Mouse (Mus musculus): ENCODE measurements around the gene Abcb9. TPM values are rescaled to one million over a fixed set of nuclear protein-coding genes. Genes with fewer than 3 reads are reported as not detected.
A peak's percentile ranks its signal among the peaks of the same experiment; 100 is the strongest.

Gene Abcb9
- polyA plus RNA-seq, 1 experiment from 2014 or later: 10.9 TPM

GRCm38 (mm10) chr5:124100128-124101044, 4.8 kb upstream of the Abcb9 start:
- peaks cover 8% of the 10 kb centered on the region; the same call in 1 of the 2 replicates for H3K4me1 ChIP-seq (ENCODE audit: control insufficient read depth, insufficient read depth, low read length)
- DNase-seq: no peak
- H3K9ac ChIP-seq (replicated peaks; ENCODE audit: low read length): no peak overlapping the region
- no peak overlapping the region for H3K4me2 ChIP-seq (ENCODE audit: low read length)
- no peak overlapping the region for H3K4me3 ChIP-seq (replicated peaks; ENCODE audit: low read depth, low read length)
- peaks cover 3% of the 10 kb centered on the region; the same call in 1 of the 2 replicates for H3K27me3 ChIP-seq (ENCODE audit: control insufficient read depth, insufficient read depth, low read length)
- WGBS: 90% methylated on average over 11 of the region's 11 CpGs
- no peaks in the 10 kb centered on the region for H3K36me3 ChIP-seq (ENCODE audit: control insufficient read depth, insufficient read depth, low read length)
- ATAC-seq (ENCODE audit: low FRiP score, low TSS enrichment): no peak
- H3K9me3 ChIP-seq (ENCODE audit: control insufficient read depth, low read length): no peaks in the 10 kb centered on the region
- no peak overlapping the region for H3K27ac ChIP-seq (replicated peaks; ENCODE audit: low read depth, low read length)

DNA sequence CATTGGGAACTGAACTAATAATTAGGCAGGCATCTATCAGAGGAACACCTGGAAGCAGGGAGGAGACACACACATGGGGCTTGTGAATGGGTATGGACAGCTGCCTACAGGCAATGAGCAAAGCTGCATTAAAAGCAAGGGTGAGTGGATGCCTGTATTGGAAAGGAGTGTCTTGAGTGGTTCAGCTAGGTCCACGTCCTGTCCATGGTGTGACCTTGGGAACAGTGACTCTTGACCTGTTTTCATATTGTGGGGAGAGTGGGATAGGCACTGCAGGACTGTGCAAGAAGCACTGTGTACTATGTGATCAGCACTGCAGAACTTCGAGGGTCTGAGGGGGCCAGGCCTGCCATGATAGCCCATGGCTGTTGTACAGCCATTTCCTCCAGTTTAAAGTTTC, 3.3 kb upstream of the Abcb9 start:
- ATAC-seq (ENCODE audit: low FRiP score, low TSS enrichment) (no peak), DNase-seq (no peak)
- Histone ChIP-seq H3K4me2 (ENCODE audit: low read length) (no peak overlapping the region), H3K36me3 (ENCODE audit: control insufficient read depth, insufficient read depth, low read length) (no peaks in the 10 kb centered on the region), H3K9ac (replicated peaks; ENCODE audit: low read length) (no peak overlapping the region), H3K27me3 (ENCODE audit: control insufficient read depth, insufficient read depth, low read length) (peaks cover 8% of the 10 kb centered on the region), H3K4me3 (replicated peaks; ENCODE audit: low read depth, low read length) (no peak overlapping the region), H3K9me3 (ENCODE audit: control insufficient read depth, low read length) (no peaks in the 10 kb centered on the region), H3K27ac (replicated peaks; ENCODE audit: low read depth, low read length) (no peak overlapping the region), H3K4me1 (ENCODE audit: control insufficient read depth, insufficient read depth, low read length) (peaks cover 10% of the 10 kb centered on the region; the same call in 1 of the 2 replicates)
- WGBS: 96% methylated on average over 2 of the region's 2 CpGs

DNA sequence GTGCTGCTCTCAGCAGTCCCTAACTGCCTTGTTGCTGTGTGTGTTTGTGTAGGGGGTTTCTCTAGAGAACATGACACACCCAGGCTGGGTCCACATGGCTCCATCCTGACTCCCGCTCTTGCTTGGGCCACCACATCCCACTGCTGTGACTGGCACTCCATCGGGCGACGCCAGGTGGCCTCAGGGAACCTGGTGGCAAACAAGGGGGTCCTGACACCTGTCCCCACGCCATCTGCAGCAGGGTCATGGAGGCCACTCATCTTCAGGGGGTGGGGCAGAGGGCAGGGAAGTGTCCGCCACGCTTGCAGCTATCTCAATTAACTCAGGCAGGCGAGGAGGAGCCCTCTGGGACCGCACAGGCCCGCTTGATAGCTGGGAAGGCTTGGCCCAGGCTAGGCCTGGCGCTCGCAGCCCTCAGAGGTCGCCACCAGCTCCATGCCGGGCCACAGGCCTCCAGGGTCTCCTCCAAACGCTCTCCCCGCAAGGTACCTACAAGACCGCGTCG, 469 bp downstream of the Abcb9 start:
- H3K27me3 ChIP-seq (ENCODE audit: control insufficient read depth, insufficient read depth, low read length): peaks cover 8% of the 10 kb centered on the region
- no peaks in the 10 kb centered on the region for H3K36me3 ChIP-seq (ENCODE audit: control insufficient read depth, insufficient read depth, low read length)
- no peaks in the 10 kb centered on the region for H3K9me3 ChIP-seq (ENCODE audit: control insufficient read depth, low read length)
- peak overlapping the region; percentile 57 for H3K4me2 ChIP-seq (ENCODE audit: low read length)
- peak; percentile 58; the same call in 1 of the 2 replicates for ATAC-seq (ENCODE audit: low FRiP score, low TSS enrichment)
- H3K4me3 ChIP-seq (replicated peaks; ENCODE audit: low read depth, low read length): peak overlapping the region; percentile 42
- 8% methylated on average over 19 of the region's 19 CpGs for WGBS
- H3K4me1 ChIP-seq (ENCODE audit: control insufficient read depth, insufficient read depth, low read length): peaks cover 10% of the 10 kb centered on the region; the same call in 1 of the 2 replicates
- peak overlapping the region; percentile 52 for H3K9ac ChIP-seq (replicated peaks; ENCODE audit: low read length)
- DNase-seq: no peak
- H3K27ac ChIP-seq (replicated peaks; ENCODE audit: low read depth, low read length): no peak overlapping the region

GRCm38 (mm10) chr5:124093852-124094604, 1.6 kb downstream of the Abcb9 start:
- Histone ChIP-seq H3K4me2 (ENCODE audit: low read length) (no peak overlapping the region), H3K36me3 (ENCODE audit: control insufficient read depth, insufficient read depth, low read length) (no peaks in the 10 kb centered on the region), H3K9me3 (ENCODE audit: control insufficient read depth, low read length) (no peaks in the 10 kb centered on the region), H3K27me3 (ENCODE audit: control insufficient read depth, insufficient read depth, low read length) (peaks cover 8% of the 10 kb centered on the region), H3K4me1 (ENCODE audit: control insufficient read depth, insufficient read depth, low read length) (peaks cover 10% of the 10 kb centered on the region; the same call in 1 of the 2 replicates), H3K27ac (replicated peaks; ENCODE audit: low read depth, low read length) (no peak overlapping the region), H3K9ac (replicated peaks; ENCODE audit: low read length) (no peak overlapping the region), H3K4me3 (replicated peaks; ENCODE audit: low read depth, low read length) (no peak overlapping the region)
- ATAC-seq (ENCODE audit: low FRiP score, low TSS enrichment) (no peak), DNase-seq (no peak)
- 87% methylated on average over 12 of the region's 12 CpGs for WGBS

DNA sequence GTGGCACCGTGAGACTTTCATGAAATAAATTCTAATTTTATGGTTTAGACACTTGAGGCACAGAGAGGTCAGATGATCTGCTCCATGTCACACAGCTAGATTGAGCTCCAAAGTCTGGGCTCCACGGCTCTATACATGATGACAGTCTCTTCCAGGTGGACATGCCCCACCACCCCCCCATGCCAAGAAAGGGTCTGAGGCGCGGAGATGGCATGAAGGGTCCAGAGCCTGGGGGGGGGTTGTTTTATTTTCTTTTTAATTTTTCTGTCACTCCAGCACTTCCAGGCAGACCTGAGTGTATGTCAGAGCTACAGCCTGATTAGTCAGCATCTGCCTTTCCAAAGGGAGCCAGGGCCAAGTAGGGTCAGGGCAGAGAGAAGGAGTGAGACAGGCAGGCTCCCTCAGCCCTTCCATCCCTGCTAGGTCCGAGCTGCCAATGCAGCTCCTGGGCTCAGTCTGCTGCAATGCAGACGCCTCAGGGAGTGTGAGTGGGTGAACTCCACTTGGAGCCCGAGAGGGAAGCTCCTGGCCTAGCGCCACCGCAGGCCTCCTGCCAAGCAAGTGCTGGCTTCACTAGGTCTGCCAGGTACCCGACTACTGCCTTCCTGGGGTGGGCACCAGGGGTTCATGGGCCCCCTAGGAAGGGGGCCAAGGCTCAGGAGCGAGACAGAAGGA, 2.3 kb downstream of the Abcb9 start:
- Histone ChIP-seq H3K9me3 (ENCODE audit: control insufficient read depth, low read length) (no peaks in the 10 kb centered on the region), H3K4me2 (ENCODE audit: low read length) (no peak overlapping the region)

DNA sequence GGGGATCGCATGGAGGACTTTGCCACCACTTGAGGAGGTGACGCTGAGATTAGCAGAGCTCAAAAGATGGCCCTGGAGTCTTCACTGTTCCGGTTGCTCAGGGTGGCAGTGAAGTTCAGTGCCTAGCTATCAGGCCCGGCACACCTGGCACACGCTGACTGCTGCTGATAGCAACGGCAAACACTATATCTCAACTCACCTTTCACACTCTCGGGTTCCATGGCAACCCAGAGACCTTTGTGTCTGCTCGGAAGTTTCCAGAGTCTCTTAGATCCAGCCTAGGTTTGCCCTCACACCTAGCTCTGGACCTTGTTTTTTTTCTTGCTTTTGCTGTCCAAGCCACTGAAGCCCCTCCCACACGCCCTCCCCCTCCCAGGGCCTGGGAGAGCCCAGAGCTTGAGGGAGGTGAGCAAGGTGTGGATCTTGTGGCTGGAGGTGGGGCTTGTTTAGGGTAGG, 3.6 kb downstream of the Abcb9 start:
- Histone ChIP-seq H3K4me3 (replicated peaks; ENCODE audit: low read depth, low read length) (no peak overlapping the region), H3K4me2 (ENCODE audit: low read length) (no peak overlapping the region), H3K9ac (replicated peaks; ENCODE audit: low read length) (no peak overlapping the region), H3K4me1 (ENCODE audit: control insufficient read depth, insufficient read depth, low read length) (peaks cover 10% of the 10 kb centered on the region; the same call in 1 of the 2 replicates), H3K27ac (replicated peaks; ENCODE audit: low read depth, low read length) (no peak overlapping the region), H3K27me3 (ENCODE audit: control insufficient read depth, insufficient read depth, low read length) (peaks cover 8% of the 10 kb centered on the region), H3K36me3 (ENCODE audit: control insufficient read depth, insufficient read depth, low read length) (no peaks in the 10 kb centered on the region), H3K9me3 (ENCODE audit: control insufficient read depth, low read length) (no peaks in the 10 kb centered on the region)
- ATAC-seq (ENCODE audit: low FRiP score, low TSS enrichment) (no peak), DNase-seq (no peak)
- WGBS: 73% methylated on average over 9 of the region's 9 CpGs

More for the DNA sequence above, 2.3 kb downstream of the Abcb9 start:
- Histone ChIP-seq H3K27ac (replicated peaks; ENCODE audit: low read depth, low read length) (no peak overlapping the region), H3K36me3 (ENCODE audit: control insufficient read depth, insufficient read depth, low read length) (no peaks in the 10 kb centered on the region), H3K4me3 (replicated peaks; ENCODE audit: low read depth, low read length) (no peak overlapping the region), H3K27me3 (ENCODE audit: control insufficient read depth, insufficient read depth, low read length) (peaks cover 8% of the 10 kb centered on the region), H3K9ac (replicated peaks; ENCODE audit: low read length) (no peak overlapping the region), H3K4me1 (ENCODE audit: control insufficient read depth, insufficient read depth, low read length) (peaks cover 10% of the 10 kb centered on the region; the same call in 1 of the 2 replicates)
- WGBS: 73% methylated on average over 11 of the region's 11 CpGs
- DNase-seq: peak; percentile 41
- no peak for ATAC-seq (ENCODE audit: low FRiP score, low TSS enrichment)

- no peak for ATAC-seq (ENCODE audit: low FRiP score, low TSS enrichment)
- WGBS: 88% methylated on average over 23 of the region's 23 CpGs
- no peaks in the 10 kb centered on the region for H3K27me3 ChIP-seq (ENCODE audit: control insufficient read depth, insufficient read depth, low read length)
These were observed 5.7 kb downstream of the Abcb9 start for GRCm38 (mm10) chr5:124089868-124090267.

GRCm38 (mm10) chr5:124086876-124087275, 8.7 kb downstream of the Abcb9 start:
- DNase-seq: no peak
- Histone ChIP-seq H3K9ac (replicated peaks; ENCODE audit: low read length) (no peak overlapping the region), H3K4me3 (replicated peaks; ENCODE audit: low read depth, low read length) (no peak overlapping the region), H3K36me3 (ENCODE audit: control insufficient read depth, insufficient read depth, low read length) (no peaks in the 10 kb centered on the region), H3K9me3 (ENCODE audit: control insufficient read depth, low read length) (no peaks in the 10 kb centered on the region), H3K27me3 (ENCODE audit: control insufficient read depth, insufficient read depth, low read length) (no peaks in the 10 kb centered on the region), H3K4me1 (ENCODE audit: control insufficient read depth, insufficient read depth, low read length) (no peaks in the 10 kb centered on the region), H3K4me2 (ENCODE audit: low read length) (no peak overlapping the region), H3K27ac (replicated peaks; ENCODE audit: low read depth, low read length) (no peak overlapping the region)
- WGBS: 89% methylated on average over 4 of the region's 4 CpGs
- no peak for ATAC-seq (ENCODE audit: low FRiP score, low TSS enrichment)

More at GRCm38 (mm10) chr5:124089868-124090267, 5.7 kb downstream of the Abcb9 start:
- no peak overlapping the region for H3K9ac ChIP-seq (replicated peaks; ENCODE audit: low read length)
- no peak overlapping the region for H3K4me2 ChIP-seq (ENCODE audit: low read length)
- no peaks in the 10 kb centered on the region for H3K36me3 ChIP-seq (ENCODE audit: control insufficient read depth, insufficient read depth, low read length)
- H3K27ac ChIP-seq (replicated peaks; ENCODE audit: low read depth, low read length): no peak overlapping the region
- DNase-seq: no peak
- no peaks in the 10 kb centered on the region for H3K9me3 ChIP-seq (ENCODE audit: control insufficient read depth, low read length)
- H3K4me1 ChIP-seq (ENCODE audit: control insufficient read depth, insufficient read depth, low read length): no peaks in the 10 kb centered on the region
- no peak overlapping the region for H3K4me3 ChIP-seq (replicated peaks; ENCODE audit: low read depth, low read length)

All from midbrain, embryonic 14.5 days (tissue).